Mouse (Mus musculus): ENCODE measurements around the gene BC024978.
A peak's percentile ranks its signal among the peaks of the same experiment; 100 is the strongest.

- TF ChIP-seq CTCF (IDR thresholded peaks at IDR 0.05; ENCODE audit: insufficient read depth, low read length), result peak; percentile 62
- TF ChIP-seq POLR2A (IDR thresholded peaks at IDR 0.05; ENCODE audit: borderline replicate concordance, extremely low read depth, low read depth, low read length), result no peak
These were observed 60.1 kb downstream of the BC024978 start for GRCm38 (mm10) chr7:27255721-27256120.
